Mouse (Mus musculus) cortical plate, adult 2 months (tissue): ENCODE results near the gene Tmtc1. TPM values are rescaled to one million over a fixed set of nuclear protein-coding genes. Genes with fewer than 3 reads are reported as not detected.

ENCODE experiments used
- H3K27ac ChIP-seq: fragments of 200-500 bp; 2 replicates; pipeline ENCODE4 v1.5.1; 2012; ENCODE audit warnings: low read length, control low read depth, inconsistent platforms; ENCODE audit not compliant: insufficient read depth
- H3K4me1 ChIP-seq: fragments of 200-500 bp; 2 replicates; pipeline ENCODE4 v1.6.1; 2011; ENCODE audit warnings: low read length; ENCODE audit not compliant: control insufficient read depth, insufficient read depth
- H3K4me3 ChIP-seq: fragments of 200-500 bp; 2 replicates; pipeline ENCODE4 v1.5.1; 2011; ENCODE audit warnings: mild to moderate bottlenecking, low read length, control low read depth; ENCODE audit not compliant: insufficient read depth
- CTCF ChIP-seq: fragments of 200-500 bp; IDR thresholded peaks from 2 replicates; pipeline ENCODE4 v1.5.1; 2011; ENCODE audit warnings: mild to moderate bottlenecking, control low read depth, low read length; ENCODE audit not compliant: insufficient read depth; ENCODE audit errors: extremely low read depth
- POLR2A ChIP-seq: fragments of 200-500 bp; IDR thresholded peaks from 2 replicates; pipeline ENCODE4 v1.6.1; 2011; ENCODE audit warnings: mild to moderate bottlenecking, low read length, control low read depth; ENCODE audit not compliant: insufficient read depth; ENCODE audit errors: extremely low read depth
- polyA plus RNA-seq: library from polyadenylated mRNA; depleted of rRNA; stranded (reverse); fragments of >200 nt; gene quantifications from 2 replicates; pipeline ENCODE4 v1.2.3, GENCODE M21; 2012

Tmtc1 gene
- polyA plus RNA-seq, 1 experiment, result 35.2 TPM

GRCm38 (mm10) chr6:148216752-148217151, 227.4 kb downstream of the Tmtc1 start:
- TF ChIP-seq POLR2A (no peak), CTCF (no peak)

GRCm38 (mm10) chr6:148214765-148215164, 229.4 kb downstream of the Tmtc1 start:
- Histone ChIP-seq H3K4me3 (no peak overlapping the region), H3K27ac (no peak overlapping the region), H3K4me1 (peaks cover 1% of the 10 kb centered on the region; the same call in 1 of the 2 replicates)
- TF ChIP-seq POLR2A (no peak), CTCF (peak; percentile 73)

More at GRCm38 (mm10) chr6:148216752-148217151, 227.4 kb downstream of the Tmtc1 start:
- Histone ChIP-seq H3K27ac (no peak overlapping the region), H3K4me3 (no peak overlapping the region), H3K4me1 (peaks cover 1% of the 10 kb centered on the region; the same call in 1 of the 2 replicates)

- TF ChIP-seq CTCF, result no peak
- TF ChIP-seq POLR2A, result peak; percentile 64
- peak within 1 kb of the TSS; percentile 42 for H3K4me3 ChIP-seq
- H3K27ac ChIP-seq, result no peak within 1 kb of the TSS
- H3K4me1 ChIP-seq, result peaks cover 1% of the 10 kb centered on the region; the same call in 1 of the 2 replicates
Observed at GRCm38 (mm10) chr6:148211897-148212680, 232.1 kb downstream of the Tmtc1 start, which contains the start of gene Ergic2. Ergic2 (minus strand) TSS chr6:148212374.

- Histone ChIP-seq H3K4me1 (peaks cover 1% of the 10 kb centered on the region; the same call in 1 of the 2 replicates), H3K27ac (no peak overlapping the region), H3K4me3 (peak overlapping the region; percentile 42)
- TF ChIP-seq CTCF (no peak), POLR2A (no peak)
Observed at GRCm38 (mm10) chr6:148211391-148211876, 232.8 kb downstream of the Tmtc1 start.

GRCm38 (mm10) chr6:148207522-148207921, 236.7 kb downstream of the Tmtc1 start:
- TF ChIP-seq POLR2A (no peak), CTCF (no peak)
- H3K27ac ChIP-seq, result no peak overlapping the region
- H3K4me3 ChIP-seq, result no peak overlapping the region
- no peaks in the 10 kb centered on the region; the same call in 1 of the 2 replicates for H3K4me1 ChIP-seq

- H3K4me1 ChIP-seq, result no peaks in the 10 kb centered on the region
- H3K4me3 ChIP-seq, result no peak overlapping the region
- TF ChIP-seq CTCF (no peak), POLR2A (no peak)
- no peak overlapping the region for H3K27ac ChIP-seq
Observed at GRCm38 (mm10) chr6:148205134-148205533, 239.1 kb downstream of the Tmtc1 start.

- TF ChIP-seq CTCF (no peak), POLR2A (no peak)
- H3K4me3 ChIP-seq, result no peak overlapping the region
Observed at GRCm38 (mm10) chr6:148199729-148200128, 244.5 kb downstream of the Tmtc1 start.

GRCm38 (mm10) chr6:148199177-148199576, 245.0 kb downstream of the Tmtc1 start:
- Histone ChIP-seq H3K27ac (no peak overlapping the region), H3K4me3 (no peak overlapping the region), H3K4me1 (no peaks in the 10 kb centered on the region)
- TF ChIP-seq POLR2A (no peak), CTCF (no peak)

More at GRCm38 (mm10) chr6:148199729-148200128, 244.5 kb downstream of the Tmtc1 start:
- H3K4me1 ChIP-seq, result no peaks in the 10 kb centered on the region
- H3K27ac ChIP-seq, result no peak overlapping the region

GRCm38 (mm10) chr6:148193972-148194701, 250.1 kb downstream of the Tmtc1 start:
- Histone ChIP-seq H3K4me1 (no peaks in the 10 kb centered on the region), H3K27ac (no peak overlapping the region), H3K4me3 (no peak overlapping the region)
- TF ChIP-seq CTCF (no peak), POLR2A (no peak)
